Mouse (Mus musculus): ENCODE measurements around the gene Gm5134.

DNA sequence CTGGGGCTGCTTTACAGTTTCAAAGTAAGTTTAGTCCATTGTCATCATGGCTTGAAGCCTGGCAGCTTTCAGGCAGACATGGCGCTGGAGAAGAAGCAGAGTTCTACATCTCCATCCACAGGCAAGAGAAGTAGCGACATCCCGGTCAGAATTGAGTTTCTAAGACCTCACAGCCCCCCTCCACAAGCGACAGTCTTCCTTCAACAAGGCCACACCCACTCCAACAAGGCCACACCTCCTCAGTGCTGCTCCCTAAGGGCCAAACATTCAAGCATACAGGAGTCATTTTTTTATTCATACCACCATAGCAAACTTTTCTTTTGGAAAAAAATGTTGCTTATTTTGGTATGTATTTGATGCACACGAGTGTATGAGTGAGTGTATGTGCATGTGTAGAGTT, 76.2 kb downstream of the Gm5134 start:
- TF ChIP-seq CTCF (conservative IDR thresholded peaks at IDR 0.05; ENCODE audit: insufficient read depth, insufficient read length, low read depth, low read length) (no peak), POLR2A (IDR thresholded peaks at IDR 0.05; ENCODE audit: low read depth, low read length) (no peak)

Measured in kidney, adult 2 months (tissue).